Mouse (Mus musculus): Measurements from ENCODE around the gene Morc3.
"Not testable (repeated sequence)": the region's sequence is repeated elsewhere in the genome, so short reads cannot be mapped to it uniquely, and the experiment has no call there.

Gene Morc3

DNA sequence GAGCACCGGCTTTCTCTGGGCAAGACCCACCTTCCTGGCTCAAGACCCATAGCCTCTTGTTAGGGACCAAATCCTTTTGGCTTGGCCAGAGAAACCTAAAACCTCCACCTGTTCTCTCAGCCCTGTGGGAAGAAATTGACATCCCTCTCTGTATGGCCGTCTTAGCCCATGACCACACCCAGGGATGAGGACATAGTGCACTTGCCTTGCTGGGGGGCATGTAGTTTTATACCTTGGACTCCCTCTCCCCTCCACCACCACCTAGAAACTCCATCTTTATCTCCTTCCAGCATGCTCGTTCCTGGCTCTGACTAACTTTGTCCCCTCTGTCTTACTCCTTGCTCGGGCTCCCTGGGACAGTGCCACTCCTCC lies 12.6 kb upstream of the Morc3 start:
- no peak for DNase-seq (ENCODE audit: extremely low spot score)

DNA sequence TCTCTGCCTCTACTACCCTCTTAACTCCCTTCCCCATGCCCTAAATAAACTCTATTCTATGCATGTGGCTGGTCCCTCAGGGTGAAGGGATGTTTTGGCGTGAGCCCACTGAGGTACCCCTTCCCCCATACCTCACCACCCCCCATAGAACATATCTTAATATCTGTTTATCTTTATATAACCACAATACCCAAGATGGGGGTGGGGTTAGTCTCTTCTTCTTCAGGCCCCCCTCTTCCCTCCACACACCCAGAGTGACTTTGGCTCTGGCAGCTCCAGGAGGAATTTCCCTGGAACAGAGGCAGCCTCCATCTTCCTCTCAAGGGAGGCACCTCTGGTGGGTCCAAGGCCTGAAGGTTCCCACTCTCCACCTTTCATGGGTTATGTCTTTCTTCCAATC lies 11.9 kb upstream of the Morc3 start:
- no peak for DNase-seq (ENCODE audit: extremely low spot score)

DNA sequence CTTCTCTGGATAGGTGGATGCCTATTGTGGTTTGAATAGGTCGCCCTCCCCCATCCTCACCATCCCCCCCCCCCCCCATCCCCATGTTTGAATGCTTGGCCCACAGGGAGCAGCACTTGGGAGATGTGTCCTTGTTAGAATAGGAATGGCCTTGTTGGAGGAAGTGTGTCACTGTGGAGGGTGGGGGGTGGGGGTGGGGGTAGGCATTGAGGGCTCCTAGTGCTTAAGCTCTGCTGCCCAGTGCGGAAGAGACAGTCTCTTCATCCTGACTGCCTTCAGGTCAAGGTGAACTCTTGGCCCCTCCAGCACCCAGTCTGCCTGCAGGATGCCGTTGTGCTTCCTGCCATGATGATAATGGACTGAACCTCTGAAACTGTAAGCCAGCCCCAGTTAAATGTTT lies 10.2 kb upstream of the Morc3 start:
- no peak for DNase-seq (ENCODE audit: extremely low spot score)

DNA sequence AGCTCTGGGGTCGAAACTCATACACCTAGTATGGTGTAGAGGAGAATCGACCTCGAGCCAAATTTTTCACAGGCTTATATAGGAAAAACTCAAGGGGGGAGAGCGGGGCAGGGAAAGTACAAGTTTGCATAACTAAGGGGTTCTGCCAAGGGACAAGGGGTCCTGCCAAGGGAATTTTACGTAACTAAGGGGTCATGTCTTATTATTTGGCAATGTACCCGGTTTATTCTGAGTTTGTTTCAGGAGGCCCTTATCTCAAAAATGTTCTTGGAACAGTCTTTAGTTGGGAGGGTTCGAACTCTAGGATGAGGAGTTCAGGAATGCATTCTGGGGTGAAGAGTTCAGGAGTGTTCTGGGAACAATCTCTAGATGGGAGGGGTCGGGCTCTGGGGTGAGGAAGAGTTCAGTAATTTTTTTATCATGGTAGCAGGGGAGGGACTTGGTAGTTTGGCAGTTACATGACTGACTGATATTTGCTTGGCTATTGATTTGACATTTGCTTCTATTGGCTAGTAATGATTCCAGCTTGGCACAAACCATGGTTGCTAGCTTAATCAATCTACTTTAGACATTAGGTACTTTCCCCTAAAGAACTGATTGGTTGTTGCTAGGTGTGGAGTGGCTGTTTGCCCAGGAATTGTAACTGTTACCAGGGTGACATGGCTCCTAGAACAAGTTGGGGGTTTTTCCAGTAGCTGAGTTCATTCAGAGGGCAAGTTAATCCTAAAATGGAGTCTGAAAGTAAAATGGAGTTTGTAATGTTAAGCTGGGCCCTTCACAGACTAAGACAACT lies 9.3 kb upstream of the Morc3 start:
- not testable (repeated sequence) for DNase-seq (ENCODE audit: extremely low spot score)

- DNase-seq (ENCODE audit: extremely low spot score), result no peak
These were observed 7.1 kb upstream of the Morc3 start for GRCm38 (mm10) chr16:93824799-93825198.

- no peak for DNase-seq (ENCODE audit: extremely low spot score)
These were observed 6.5 kb upstream of the Morc3 start for GRCm38 (mm10) chr16:93825463-93825862.

DNA sequence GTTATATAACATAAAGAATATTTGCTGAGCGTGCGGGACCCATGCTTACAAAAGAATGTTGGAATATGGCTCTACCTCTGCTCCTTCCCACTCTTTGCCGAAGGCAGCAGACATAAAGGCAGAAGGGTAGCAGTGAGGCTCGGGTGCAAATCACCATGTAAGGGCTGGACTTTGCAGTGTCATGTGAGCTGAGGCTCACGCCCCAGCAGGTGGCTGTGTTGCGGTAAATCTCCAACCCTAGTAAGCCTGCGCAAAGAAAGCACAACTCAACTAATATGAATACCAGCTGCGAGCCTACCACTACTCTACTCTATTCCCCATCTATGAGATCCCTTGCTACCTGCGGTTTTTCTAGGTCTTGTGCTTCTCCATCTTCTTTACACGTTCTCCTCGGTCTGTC lies 5.9 kb upstream of the Morc3 start:
- DNase-seq (ENCODE audit: extremely low spot score), result no peak

DNA sequence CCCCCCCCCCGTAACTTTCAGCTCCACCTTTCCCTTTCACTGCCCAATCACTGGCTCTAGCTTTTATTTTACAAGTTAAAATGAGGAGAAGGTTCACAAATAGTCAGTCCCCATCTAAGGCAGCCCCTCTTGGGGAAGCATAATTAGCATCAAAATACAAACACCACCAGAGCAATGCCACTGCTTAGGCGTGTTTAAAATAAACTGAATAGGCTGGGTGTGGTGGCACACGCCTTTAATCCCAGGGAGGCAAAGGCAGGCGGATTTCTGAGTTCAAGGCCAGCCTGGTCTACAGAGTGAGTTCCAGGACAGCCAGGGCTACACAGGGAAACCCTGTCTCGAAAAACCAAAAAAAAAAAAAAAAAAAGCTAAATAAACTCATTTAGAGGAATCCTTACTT lies 5.4 kb upstream of the Morc3 start:
- DNase-seq (ENCODE audit: extremely low spot score), result not testable (repeated sequence)

GRCm38 (mm10) chr16:93826909-93827308 lies 5.0 kb upstream of the Morc3 start:
- DNase-seq (ENCODE audit: extremely low spot score), result no peak

- no peak for DNase-seq (ENCODE audit: extremely low spot score)
These were observed 2.4 kb upstream of the Morc3 start for GRCm38 (mm10) chr16:93829526-93829925.

DNA sequence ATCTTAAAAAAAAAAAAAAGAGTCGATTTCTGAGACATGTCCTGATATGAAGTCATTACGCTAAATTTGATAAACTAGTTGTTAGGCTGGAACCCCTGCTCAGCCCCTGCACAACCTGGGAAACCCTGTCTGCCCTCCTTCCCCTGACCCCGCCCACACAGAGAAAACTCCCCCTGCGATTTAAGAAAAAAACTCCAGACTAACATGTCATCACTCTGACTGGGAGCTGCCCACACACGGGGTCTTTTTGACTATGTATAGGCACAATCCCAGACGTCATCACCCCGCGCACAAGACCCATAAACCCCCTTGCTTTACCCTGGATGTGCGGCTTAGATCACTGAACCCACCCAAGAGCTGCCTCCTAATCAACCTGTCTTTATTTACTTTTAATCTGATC lies 1.9 kb upstream of the Morc3 start:
- DNase-seq (ENCODE audit: extremely low spot score), result no peak

DNA sequence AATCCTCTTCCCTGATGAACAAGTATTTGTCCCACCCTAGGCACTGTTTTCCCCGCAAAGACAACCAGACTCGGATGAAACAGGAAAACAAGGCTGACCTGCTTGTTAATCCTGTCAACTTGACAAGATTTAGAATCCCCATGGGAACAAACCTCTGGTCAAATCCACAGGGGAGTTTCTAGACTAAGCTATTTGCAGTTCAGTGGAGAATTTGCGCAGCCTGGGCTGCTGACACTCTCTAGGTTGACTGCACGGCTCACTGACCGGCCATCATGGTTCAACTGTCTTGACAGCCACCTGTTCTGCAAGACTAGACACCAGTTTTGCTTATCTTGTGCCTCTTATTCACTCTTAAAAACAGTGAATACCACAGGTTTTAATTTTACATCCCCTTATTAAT lies 1.0 kb upstream of the Morc3 start:
- no peak for DNase-seq (ENCODE audit: extremely low spot score)

- peak; percentile 57 for DNase-seq (ENCODE audit: extremely low spot score)
These were observed 743 bp downstream of the Morc3 start for GRCm38 (mm10) chr16:93832451-93833276.

- no peak for DNase-seq (ENCODE audit: extremely low spot score)
These were observed 1.6 kb downstream of the Morc3 start for GRCm38 (mm10) chr16:93833551-93833950.

DNA sequence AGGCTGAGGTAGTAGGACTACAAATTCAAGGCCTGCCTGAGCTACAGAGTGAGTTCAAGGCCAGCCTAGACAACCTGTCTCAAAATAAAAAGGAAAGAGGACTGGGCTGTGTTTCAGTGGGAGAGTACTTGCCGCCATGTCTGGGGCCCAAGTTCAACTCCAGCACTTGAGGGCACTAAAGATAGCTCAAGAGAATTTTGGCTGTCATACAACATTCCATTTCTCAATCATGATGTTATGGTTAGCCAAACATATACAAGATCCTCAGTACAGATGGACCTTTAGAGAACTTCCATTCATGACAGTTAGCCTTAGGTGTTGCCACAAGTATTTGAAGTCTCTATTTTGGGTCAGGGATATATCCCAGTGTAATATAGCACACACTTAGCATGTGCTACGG lies 2.2 kb downstream of the Morc3 start:
- no peak for DNase-seq (ENCODE audit: extremely low spot score)

DNA sequence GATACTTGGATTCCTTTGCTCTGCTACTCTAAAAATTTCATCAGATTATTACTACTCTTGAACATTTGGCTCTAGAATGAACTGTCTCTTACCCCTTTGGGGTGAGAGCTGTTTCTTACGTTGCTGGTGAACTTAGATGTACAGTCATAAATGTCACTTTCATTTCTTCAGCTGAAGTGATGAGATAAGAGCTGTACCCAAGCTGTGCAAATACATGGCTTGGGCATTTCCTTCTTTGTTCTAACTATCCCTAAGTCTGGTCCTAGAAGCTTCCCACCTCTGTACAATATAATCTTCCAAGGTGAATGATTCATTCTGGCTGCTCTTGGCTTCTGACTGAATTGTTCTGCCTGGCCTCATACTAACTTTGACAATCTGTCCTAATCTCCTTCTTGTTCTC lies 7.1 kb downstream of the Morc3 start:
- no peak for DNase-seq (ENCODE audit: extremely low spot score)

GRCm38 (mm10) chr16:93850527-93850926 lies 18.6 kb downstream of the Morc3 start:
- no peak for DNase-seq (ENCODE audit: extremely low spot score)

GRCm38 (mm10) chr16:93859967-93860366 lies 28.0 kb downstream of the Morc3 start:
- no peak for DNase-seq (ENCODE audit: extremely low spot score)

DNA sequence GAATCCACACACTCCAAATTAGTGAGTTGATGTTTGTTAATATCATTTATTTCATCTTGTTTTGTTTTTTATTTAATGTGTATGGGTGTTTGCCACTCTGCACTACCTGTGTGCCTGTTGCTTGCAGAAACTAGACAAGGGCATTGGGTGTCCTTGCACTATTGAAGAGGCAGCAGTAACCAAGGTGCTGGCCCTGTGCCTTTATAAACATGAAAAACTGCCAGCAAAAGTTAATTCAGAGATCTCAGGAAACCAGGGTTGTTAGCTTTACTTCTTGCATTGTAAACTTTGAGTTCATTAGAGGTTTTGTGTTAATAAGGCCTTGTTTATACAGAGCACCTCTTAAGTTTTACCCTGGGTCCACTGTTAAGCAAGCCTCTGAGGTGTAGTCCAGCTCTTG lies 28.8 kb downstream of the Morc3 start:
- no peak for DNase-seq (ENCODE audit: extremely low spot score)

- DNase-seq (ENCODE audit: extremely low spot score), result no peak
These were observed 42.9 kb downstream of the Morc3 start for GRCm38 (mm10) chr16:93874841-93875240.

- no peak for DNase-seq (ENCODE audit: extremely low spot score)
These were observed 45.9 kb downstream of the Morc3 start for GRCm38 (mm10) chr16:93877612-93878380.

DNA sequence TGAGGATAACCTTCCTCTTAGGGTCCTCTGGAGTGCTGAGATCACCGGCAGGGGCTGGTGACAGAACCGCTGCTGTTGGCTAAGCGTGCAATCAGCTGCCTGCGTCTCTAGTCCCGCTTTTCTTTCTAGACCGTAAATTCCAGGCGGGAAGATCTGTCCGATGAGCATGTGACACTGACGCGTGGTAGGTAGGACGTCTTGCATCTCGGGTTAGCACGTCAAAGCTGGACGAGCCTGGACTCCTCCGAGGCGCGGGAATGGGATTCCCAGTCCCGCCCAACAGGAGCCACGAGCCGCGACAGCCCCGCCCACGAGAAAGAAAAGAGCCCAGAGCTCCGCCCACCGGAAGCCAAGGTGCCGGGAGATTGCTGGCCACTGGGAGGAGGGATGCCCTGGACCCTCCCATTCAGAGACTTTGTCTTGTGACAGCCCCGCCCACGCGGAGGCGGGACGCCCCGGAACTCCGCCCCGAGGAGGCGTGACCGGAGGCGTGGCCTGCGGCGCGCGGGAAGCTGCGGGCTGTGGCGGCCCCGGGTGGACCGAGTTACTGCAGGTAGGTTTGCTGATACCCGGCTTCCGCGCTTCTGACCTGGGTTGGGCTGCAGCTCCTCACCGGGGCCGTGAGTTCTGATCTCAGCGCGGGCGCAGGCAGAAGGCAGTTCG lies 51.6 kb downstream of the Morc3 start, which contains the start of gene Chaf1b:
Gene Chaf1b, plus strand, starts transcription at position 479 of the 663 bp plus-strand sequence.
- DNase-seq (ENCODE audit: extremely low spot score), result peak; percentile 100

Measured in embryo, embryonic 9.5 days (tissue).